Mouse (Mus musculus) CD4-positive, CD25-positive, alpha-beta regulatory T cell, adult 9 weeks (primary cell): ENCODE data around the gene Defb42. TPM values are rescaled to one million over a fixed set of nuclear protein-coding genes. Genes with fewer than 3 reads are reported as not detected.

ENCODE experiments used
- polyA plus RNA-seq: library from polyadenylated mRNA; unstranded; fragments of 100-300 nt; shearing (Covaris generic); gene quantifications from one replicate; pipeline ENCODE4 v1.2.1, GENCODE M21; 2017

The Defb42 gene
- 0.21 TPM for polyA plus RNA-seq

GRCm38 (mm10) chr14:63046691-63047090 is at the start of gene Defb42:
Gene Defb42 (plus strand): TSS chr14:63046991.

GRCm38 (mm10) chr14:62997777-62998176 is 49.0 kb upstream of the Defb42 start, which contains the start of gene Defb47:
Gene Defb47 (plus strand): TSS chr14:62998077.

GRCm38 (mm10) chr14:63011471-63011870 is 35.3 kb upstream of the Defb42 start, which contains the start of gene Defb43:
Gene Defb43 (plus strand): TSS chr14:63011771.

GRCm38 (mm10) chr14:63049910-63050370 is 3.1 kb downstream of the Defb42 start, which contains the start of gene Defb30:
Gene Defb30 (minus strand): TSS chr14:63049960.

Other genes with a start within 250 kb of the Defb42 start
- gene Wdfy2, start 209.3 kb upstream of the Defb42 start, polyA plus RNA-seq = 6.9 TPM
- not detected for gene Defb48, start 62.5 kb upstream of the Defb42 start, polyA plus RNA-seq
- not detected for gene Defb47, start 48.9 kb upstream of the Defb42 start, polyA plus RNA-seq
- not detected for gene Defb43, start 35.2 kb upstream of the Defb42 start, polyA plus RNA-seq
- gene Defb30, start 3.0 kb downstream of the Defb42 start, polyA plus RNA-seq = not detected